Mouse (Mus musculus): ENCODE measurements around the gene Thbs4. TPM values are rescaled to one million over a fixed set of nuclear protein-coding genes. Genes with fewer than 3 reads are reported as not detected.

The Thbs4 gene
- polyA plus RNA-seq, 1 experiment from 2014 or later, result 36.0 TPM

DNA sequence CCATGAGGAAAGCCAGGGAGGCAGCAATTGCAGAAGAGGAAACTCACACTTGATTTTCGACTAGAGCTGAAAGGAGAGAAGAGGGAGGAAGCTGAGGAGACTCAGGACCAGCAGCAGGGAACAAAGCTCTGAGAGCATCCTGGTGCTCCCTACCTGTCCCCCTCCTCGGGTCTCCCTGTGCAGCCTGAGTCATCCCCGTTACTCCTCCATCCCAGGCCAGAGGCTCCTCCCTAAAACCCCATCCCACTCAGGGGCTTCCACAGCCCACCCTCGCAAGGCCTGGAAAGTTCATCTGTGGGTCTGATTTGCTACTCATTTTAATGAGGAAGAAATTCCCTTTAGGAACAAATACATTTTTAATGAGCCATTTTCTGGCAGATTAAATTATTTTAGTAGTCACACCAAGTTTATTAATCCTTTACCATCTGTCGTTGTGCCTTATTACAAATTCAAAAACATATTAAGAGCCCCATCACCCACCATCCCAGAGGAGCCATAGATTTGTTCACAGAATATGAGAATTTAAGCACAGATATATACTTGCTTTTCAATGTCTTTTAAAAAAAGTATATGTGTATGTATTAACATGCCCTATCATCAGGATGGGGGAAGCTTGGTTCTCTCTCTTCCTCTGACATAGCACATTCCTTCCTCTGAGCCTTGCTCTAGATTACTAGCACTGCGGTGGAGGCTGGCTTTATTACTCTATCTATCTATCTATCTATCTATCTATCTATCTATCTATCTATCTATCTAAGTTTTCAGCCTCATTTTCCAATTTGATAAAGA lies 29.0 kb downstream of the Thbs4 start:
- H3K27ac ChIP-seq (replicated peaks in 1 of 2; ENCODE audit: control insufficient read depth in 1 of 2, insufficient read depth in 1 of 2, low read depth in 2 of 2, low read length in 2 of 2), result no peak overlapping the region

DNA sequence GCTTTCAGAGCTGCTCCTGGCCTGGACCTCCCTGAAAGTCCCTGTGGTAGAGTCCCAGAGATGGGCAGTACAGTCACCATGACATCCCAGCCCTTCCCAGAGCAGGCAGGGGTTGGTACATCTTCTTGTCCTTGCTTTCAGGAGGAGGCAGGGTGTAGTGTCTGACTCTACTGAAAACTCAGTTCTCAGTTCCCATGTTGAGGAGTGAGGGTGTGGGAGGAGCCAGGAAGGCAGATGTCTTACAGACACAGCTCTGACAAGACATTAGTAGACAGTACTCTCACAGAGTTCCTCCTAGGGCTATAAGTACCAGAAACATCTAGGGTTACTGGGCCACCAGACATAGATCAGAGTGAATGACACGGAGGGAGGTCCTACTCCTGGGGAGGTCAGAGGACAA lies 32.3 kb downstream of the Thbs4 start:
- ATAC-seq (ENCODE audit: insufficient number of reproducible peaks, insufficient read depth, low FRiP score, low read depth), result no peak
- peaks cover 5% of the 10 kb centered on the region; the same call in 1 of the 2 replicates for H3K36me3 ChIP-seq (ENCODE audit: control insufficient read depth, insufficient read depth, low read length)
- no peak overlapping the region for H3K9ac ChIP-seq (ENCODE audit: low read length)
- no peaks in the 10 kb centered on the region for H3K9me3 ChIP-seq (ENCODE audit: control insufficient read depth, low read length)
- 72% methylated on average over 1 of the region's 1 CpGs for WGBS
- H3K4me1 ChIP-seq (ENCODE audit: control insufficient read depth in 2 of 2, insufficient read depth in 2 of 2, low read length in 2 of 2), result peaks cover 18 to 19% of the 10 kb centered on the region in 2 experiments
- no peaks in the 10 kb centered on the region for H3K27me3 ChIP-seq (ENCODE audit: control insufficient read depth, insufficient read depth, low read length)
- H3K27ac ChIP-seq (replicated peaks in 1 of 2; ENCODE audit: control insufficient read depth in 1 of 2, insufficient read depth in 1 of 2, low read depth in 2 of 2, low read length in 2 of 2), result no peak overlapping the region
- no peak overlapping the region for H3K4me2 ChIP-seq (ENCODE audit: low read length)
- no peak overlapping the region for H3K4me3 ChIP-seq (ENCODE audit: control insufficient read depth in 1 of 2, insufficient read depth in 1 of 2, low read depth in 1 of 2, low read length in 2 of 2)

More for the DNA sequence above, 29.0 kb downstream of the Thbs4 start:
- Histone ChIP-seq H3K4me3 (ENCODE audit: control insufficient read depth in 1 of 2, insufficient read depth in 1 of 2, low read depth in 1 of 2, low read length in 2 of 2) (no peak overlapping the region), H3K9ac (ENCODE audit: low read length) (no peak overlapping the region), H3K9me3 (ENCODE audit: control insufficient read depth, low read length) (no peaks in the 10 kb centered on the region), H3K27me3 (ENCODE audit: control insufficient read depth, insufficient read depth, low read length) (no peaks in the 10 kb centered on the region), H3K4me2 (ENCODE audit: low read length) (no peak overlapping the region), H3K4me1 (ENCODE audit: control insufficient read depth in 2 of 2, insufficient read depth in 2 of 2, low read length in 2 of 2) (no peaks in the 10 kb centered on the region), H3K36me3 (ENCODE audit: control insufficient read depth, insufficient read depth, low read length) (peaks cover 7% of the 10 kb centered on the region; the same call in 1 of the 2 replicates)
- 69% methylated on average over 6 of the region's 6 CpGs for WGBS
- no peak for ATAC-seq (ENCODE audit: insufficient number of reproducible peaks, insufficient read depth, low FRiP score, low read depth)

DNA sequence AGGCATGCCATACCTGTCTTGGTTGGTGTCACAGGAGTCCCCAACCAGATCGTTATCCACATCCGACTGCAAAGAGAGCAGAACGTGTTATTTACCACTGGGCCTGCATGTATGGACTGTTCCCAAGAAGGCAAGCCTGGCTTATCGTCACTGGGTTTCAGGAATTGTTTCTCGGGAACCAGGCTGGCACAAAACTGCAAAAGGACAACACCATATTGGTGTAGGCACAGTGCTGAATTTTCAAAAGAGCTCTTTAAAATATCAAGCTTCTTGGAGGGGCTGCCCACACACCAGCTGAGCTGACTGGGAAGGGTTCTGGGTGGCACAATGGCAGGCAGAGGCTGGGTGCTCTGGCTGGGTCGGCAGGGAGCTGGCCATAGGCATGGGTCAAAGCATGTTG lies 34.1 kb downstream of the Thbs4 start:
- Histone ChIP-seq H3K4me2 (ENCODE audit: low read length) (no peak overlapping the region), H3K9ac (ENCODE audit: low read length) (no peak overlapping the region), H3K9me3 (ENCODE audit: control insufficient read depth, low read length) (no peaks in the 10 kb centered on the region), H3K4me3 (ENCODE audit: control insufficient read depth in 1 of 2, insufficient read depth in 1 of 2, low read depth in 1 of 2, low read length in 2 of 2) (no peak overlapping the region), H3K27me3 (ENCODE audit: control insufficient read depth, insufficient read depth, low read length) (no peaks in the 10 kb centered on the region), H3K27ac (replicated peaks in 1 of 2; ENCODE audit: control insufficient read depth in 1 of 2, insufficient read depth in 1 of 2, low read depth in 2 of 2, low read length in 2 of 2) (no peak overlapping the region), H3K4me1 (ENCODE audit: control insufficient read depth in 2 of 2, insufficient read depth in 2 of 2, low read length in 2 of 2) (peaks cover 19% of the 10 kb centered on the region in 2 experiments), H3K36me3 (ENCODE audit: control insufficient read depth, insufficient read depth, low read length) (0 out of 2 replicates have a peak, but pooled peaks cover 5% of the 10 kb centered on the region)
- WGBS, result 90% methylated on average over 6 of the region's 6 CpGs
- no peak for ATAC-seq (ENCODE audit: insufficient number of reproducible peaks, insufficient read depth, low FRiP score, low read depth)

GRCm38 (mm10) chr13:92759096-92759495 lies 35.5 kb downstream of the Thbs4 start:
- no peaks in the 10 kb centered on the region for H3K9me3 ChIP-seq (ENCODE audit: control insufficient read depth, low read length)
- H3K27me3 ChIP-seq (ENCODE audit: control insufficient read depth, insufficient read depth, low read length), result no peaks in the 10 kb centered on the region
- H3K27ac ChIP-seq (replicated peaks in 1 of 2; ENCODE audit: control insufficient read depth in 1 of 2, insufficient read depth in 1 of 2, low read depth in 2 of 2, low read length in 2 of 2), result peak overlapping the region; percentile 34 to 42; a peak in 3 of 4 replicates
- 40% methylated on average over 4 of the region's 4 CpGs for WGBS
- no peak overlapping the region for H3K9ac ChIP-seq (ENCODE audit: low read length)
- no peak for ATAC-seq (ENCODE audit: insufficient number of reproducible peaks, insufficient read depth, low FRiP score, low read depth)
- H3K36me3 ChIP-seq (ENCODE audit: control insufficient read depth, insufficient read depth, low read length), result 0 out of 2 replicates have a peak, but pooled peaks cover 5% of the 10 kb centered on the region
- H3K4me1 ChIP-seq (ENCODE audit: control insufficient read depth in 2 of 2, insufficient read depth in 2 of 2, low read length in 2 of 2), result peaks cover 19% of the 10 kb centered on the region in 2 experiments
- H3K4me2 ChIP-seq (ENCODE audit: low read length), result no peak overlapping the region
- H3K4me3 ChIP-seq (ENCODE audit: control insufficient read depth in 1 of 2, insufficient read depth in 1 of 2, low read depth in 1 of 2, low read length in 2 of 2), result no peak overlapping the region

DNA sequence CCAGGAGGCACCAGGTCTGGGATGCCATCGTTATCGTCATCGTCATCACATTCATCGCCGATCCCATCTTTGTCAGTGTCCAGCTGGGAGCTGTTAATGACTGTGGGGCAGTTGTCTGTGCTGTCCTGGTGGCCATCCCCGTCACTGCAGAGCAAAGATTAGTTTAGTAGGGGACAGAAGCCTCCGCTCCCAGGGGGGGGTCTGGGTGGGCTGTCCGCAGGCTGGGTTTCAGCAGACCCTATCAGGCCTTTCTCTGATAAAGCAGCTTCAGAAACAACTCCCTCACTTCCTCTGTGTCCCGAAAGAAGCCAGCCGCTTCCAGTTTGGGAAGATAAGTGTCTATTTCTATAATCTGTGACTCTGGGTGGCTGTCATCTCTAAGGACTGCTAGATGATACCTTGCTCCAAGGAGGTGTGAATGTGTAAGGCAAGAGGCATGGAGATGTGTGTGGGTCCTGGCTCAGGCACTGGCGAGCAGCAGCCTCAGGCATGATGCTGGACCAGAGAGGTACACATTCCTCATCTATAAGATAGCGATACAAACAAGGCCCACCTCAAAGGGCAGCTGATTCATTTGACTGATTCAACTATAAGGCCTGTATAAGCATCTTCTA lies 36.5 kb downstream of the Thbs4 start:
- WGBS, result 14% methylated on average over 12 of the region's 12 CpGs
- Histone ChIP-seq H3K27ac (replicated peaks in 1 of 2; ENCODE audit: control insufficient read depth in 1 of 2, insufficient read depth in 1 of 2, low read depth in 2 of 2, low read length in 2 of 2) (peak overlapping the region; percentile 25 to 53), H3K36me3 (ENCODE audit: control insufficient read depth, insufficient read depth, low read length) (0 out of 2 replicates have a peak, but pooled peaks cover 8% of the 10 kb centered on the region), H3K27me3 (ENCODE audit: control insufficient read depth, insufficient read depth, low read length) (no peaks in the 10 kb centered on the region), H3K4me2 (ENCODE audit: low read length) (peak overlapping the region; percentile 28; the same call in 1 of the 2 replicates), H3K4me1 (ENCODE audit: control insufficient read depth in 2 of 2, insufficient read depth in 2 of 2, low read length in 2 of 2) (peaks cover 19% of the 10 kb centered on the region in 2 experiments), H3K9me3 (ENCODE audit: control insufficient read depth, low read length) (no peaks in the 10 kb centered on the region), H3K4me3 (ENCODE audit: control insufficient read depth in 1 of 2, insufficient read depth in 1 of 2, low read depth in 1 of 2, low read length in 2 of 2) (no peak overlapping the region), H3K9ac (ENCODE audit: low read length) (no peak overlapping the region)
- ATAC-seq (ENCODE audit: insufficient number of reproducible peaks, insufficient read depth, low FRiP score, low read depth), result no peak

DNA sequence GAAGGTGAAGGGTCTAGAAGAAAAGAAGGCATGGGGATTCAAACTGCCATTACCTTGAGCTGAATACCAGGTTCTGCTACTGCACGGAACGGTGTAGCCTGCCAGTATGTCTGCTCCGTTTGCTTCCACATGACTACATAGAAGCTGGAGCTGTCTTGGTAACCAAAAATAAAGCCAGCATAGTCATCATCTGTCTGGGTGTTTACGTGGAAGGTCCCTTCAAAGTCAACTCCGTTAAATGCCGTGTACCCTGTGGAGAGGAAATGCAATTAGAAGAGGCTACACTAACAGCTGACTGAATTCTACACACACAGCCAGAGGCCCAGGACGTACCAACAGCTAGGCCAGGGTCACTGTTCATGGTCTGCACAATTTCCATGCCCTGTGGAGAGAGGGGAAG lies 39.6 kb downstream of the Thbs4 start:
- Histone ChIP-seq H3K27ac (replicated peaks in 1 of 2; ENCODE audit: control insufficient read depth in 1 of 2, insufficient read depth in 1 of 2, low read depth in 2 of 2, low read length in 2 of 2) (no peak overlapping the region), H3K36me3 (ENCODE audit: control insufficient read depth, insufficient read depth, low read length) (0 out of 2 replicates have a peak, but pooled peaks cover 3% of the 10 kb centered on the region), H3K9ac (ENCODE audit: low read length) (no peak overlapping the region), H3K9me3 (ENCODE audit: control insufficient read depth, low read length) (no peaks in the 10 kb centered on the region), H3K4me1 (ENCODE audit: control insufficient read depth in 2 of 2, insufficient read depth in 2 of 2, low read length in 2 of 2) (peaks cover 19 to 32% of the 10 kb centered on the region in 2 experiments), H3K4me2 (ENCODE audit: low read length) (no peak overlapping the region), H3K27me3 (ENCODE audit: control insufficient read depth, insufficient read depth, low read length) (no peaks in the 10 kb centered on the region), H3K4me3 (ENCODE audit: control insufficient read depth in 1 of 2, insufficient read depth in 1 of 2, low read depth in 1 of 2, low read length in 2 of 2) (no peak overlapping the region)
- no peak for ATAC-seq (ENCODE audit: insufficient number of reproducible peaks, insufficient read depth, low FRiP score, low read depth)
- 72% methylated on average over 7 of the region's 7 CpGs for WGBS

DNA sequence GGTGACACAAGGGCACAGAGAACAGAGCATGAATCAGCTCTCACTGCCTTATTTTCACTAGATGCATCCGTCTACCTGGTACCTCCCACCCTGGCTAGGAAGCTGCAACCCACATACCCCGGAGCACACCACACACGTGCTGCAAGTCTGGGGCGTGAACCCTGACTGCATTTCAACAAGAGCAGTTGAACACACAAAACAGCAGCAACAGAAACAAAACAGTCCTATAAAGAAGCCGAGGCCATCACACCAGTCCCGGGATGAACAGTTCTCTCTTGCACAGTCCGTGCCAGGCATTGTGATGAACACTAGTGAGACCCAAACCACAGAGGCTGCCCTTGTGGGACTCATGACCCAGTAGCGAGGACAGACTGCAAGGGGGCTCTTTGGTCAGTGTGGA lies 40.9 kb downstream of the Thbs4 start:
- 88% methylated on average over 8 of the region's 8 CpGs for WGBS
- ATAC-seq (ENCODE audit: insufficient number of reproducible peaks, insufficient read depth, low FRiP score, low read depth), result no peak

More for the DNA sequence above, 40.9 kb downstream of the Thbs4 start:
- H3K9me3 ChIP-seq (ENCODE audit: control insufficient read depth, low read length), result no peaks in the 10 kb centered on the region
- H3K27me3 ChIP-seq (ENCODE audit: control insufficient read depth, insufficient read depth, low read length), result no peaks in the 10 kb centered on the region
- H3K9ac ChIP-seq (ENCODE audit: low read length), result no peak overlapping the region
- no peak overlapping the region for H3K4me3 ChIP-seq (ENCODE audit: control insufficient read depth in 1 of 2, insufficient read depth in 1 of 2, low read depth in 1 of 2, low read length in 2 of 2)
- H3K36me3 ChIP-seq (ENCODE audit: control insufficient read depth, insufficient read depth, low read length), result 0 out of 2 replicates have a peak, but pooled peaks cover 3% of the 10 kb centered on the region
- peaks cover 10 to 25% of the 10 kb centered on the region in 2 experiments for H3K4me1 ChIP-seq (ENCODE audit: control insufficient read depth in 2 of 2, insufficient read depth in 2 of 2, low read length in 2 of 2)
- no peak overlapping the region for H3K27ac ChIP-seq (replicated peaks in 1 of 2; ENCODE audit: control insufficient read depth in 1 of 2, insufficient read depth in 1 of 2, low read depth in 2 of 2, low read length in 2 of 2)
- H3K4me2 ChIP-seq (ENCODE audit: low read length), result no peak overlapping the region
